Mouse (Mus musculus): Measurements from ENCODE around the gene Meltf.

DNA sequence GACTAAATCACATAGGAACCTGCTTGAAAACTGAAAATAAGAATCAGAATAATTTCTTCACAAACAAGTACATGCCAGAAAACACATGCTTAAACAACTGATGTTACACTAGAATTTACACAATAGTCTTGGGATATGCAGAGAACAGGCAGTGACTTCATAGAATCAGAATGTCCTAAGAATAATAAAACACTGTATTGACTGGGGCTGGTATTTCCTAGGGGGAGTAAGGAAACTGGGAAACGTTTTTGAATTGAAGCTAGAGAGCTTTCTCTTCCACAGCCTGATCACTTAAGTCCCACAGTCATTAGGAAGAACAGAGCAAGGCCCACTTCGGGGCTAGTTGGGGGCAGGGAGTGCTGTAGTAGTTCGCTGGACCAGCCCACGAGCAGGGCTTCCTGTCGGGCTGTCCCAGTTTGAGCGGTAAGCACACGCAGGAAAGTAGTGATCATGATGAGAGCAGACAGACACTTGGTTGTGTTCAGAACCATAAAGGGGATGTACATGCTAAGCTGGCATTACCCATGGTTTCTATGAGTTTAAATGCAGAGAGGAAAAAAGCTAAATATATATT lies 44.5 kb upstream of the Meltf start:
- no peak for TF ChIP-seq CTCF (IDR thresholded peaks at IDR 0.05; ENCODE audit: extremely low read depth, insufficient read depth, low read length)
- no peak for TF ChIP-seq POLR2A (IDR thresholded peaks at IDR 0.05; ENCODE audit: extremely low read depth, insufficient read depth, low read length)

Data from cortical plate, adult 2 months (tissue).